Mouse (Mus musculus) testis, postnatal 10 days (tissue): ENCODE data around the gene Foxo6.

Source experiments
- DNase-seq: peaks from one replicate; pipeline ENCODE4 v3.0.0; 2021; ENCODE audit warnings: low spot score

Foxo6 gene

GRCm38 (mm10) chr4:120284187-120284586, 3.0 kb downstream of the Foxo6 start:
- DNase-seq, result no peak

- DNase-seq, result peak; percentile 88
Measured at GRCm38 (mm10) chr4:120283141-120283540, 4.0 kb downstream of the Foxo6 start.

DNA sequence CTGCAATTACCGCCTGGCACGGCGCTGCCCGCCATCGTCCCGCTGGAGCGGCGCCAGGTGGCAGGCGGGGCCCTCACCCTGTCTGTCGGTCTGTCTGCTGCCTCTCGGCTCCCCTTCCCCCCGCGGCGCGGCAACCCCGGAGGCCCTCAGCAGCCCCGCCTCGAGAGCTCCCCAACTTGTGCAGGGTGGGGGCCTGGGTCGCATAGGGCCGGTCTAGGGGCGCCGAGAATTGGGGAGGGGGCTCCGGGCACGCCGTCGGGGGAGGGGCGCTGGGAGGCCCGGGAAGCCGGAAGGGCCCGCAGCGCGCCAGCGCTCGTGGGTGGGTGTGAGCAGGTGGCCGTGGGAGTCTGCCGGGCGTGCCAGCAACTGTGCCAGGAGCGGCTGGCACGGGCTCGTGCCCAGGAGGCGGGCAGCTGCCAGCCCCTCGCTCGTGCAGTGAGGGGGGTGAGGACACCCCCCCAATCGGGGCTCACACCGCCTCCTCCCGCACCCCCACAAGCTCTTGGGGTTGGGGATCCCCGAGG, 4.5 kb downstream of the Foxo6 start:
- peak; percentile 82 for DNase-seq

DNA sequence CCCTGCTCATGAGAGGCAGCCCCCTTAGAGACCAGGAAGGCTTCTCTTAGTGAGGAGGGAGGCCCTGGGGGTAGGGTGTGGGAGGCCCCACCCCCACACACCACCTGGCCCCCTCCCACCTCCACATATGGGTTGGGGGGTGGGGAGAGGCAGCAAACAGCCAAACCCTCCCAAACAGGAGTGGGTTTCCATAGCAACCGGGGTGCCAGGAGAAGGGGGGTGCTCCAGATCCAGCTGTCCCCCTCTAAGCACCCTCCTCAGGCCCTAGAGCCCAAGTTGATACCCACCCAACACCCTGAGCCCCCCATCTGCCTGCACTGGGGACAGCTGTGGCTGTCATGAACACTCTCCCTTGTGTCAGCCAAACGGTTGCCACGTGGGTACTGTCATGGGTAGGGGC, 6.1 kb downstream of the Foxo6 start:
- DNase-seq, result no peak

GRCm38 (mm10) chr4:120280432-120280831, 6.7 kb downstream of the Foxo6 start:
- no peak for DNase-seq

DNA sequence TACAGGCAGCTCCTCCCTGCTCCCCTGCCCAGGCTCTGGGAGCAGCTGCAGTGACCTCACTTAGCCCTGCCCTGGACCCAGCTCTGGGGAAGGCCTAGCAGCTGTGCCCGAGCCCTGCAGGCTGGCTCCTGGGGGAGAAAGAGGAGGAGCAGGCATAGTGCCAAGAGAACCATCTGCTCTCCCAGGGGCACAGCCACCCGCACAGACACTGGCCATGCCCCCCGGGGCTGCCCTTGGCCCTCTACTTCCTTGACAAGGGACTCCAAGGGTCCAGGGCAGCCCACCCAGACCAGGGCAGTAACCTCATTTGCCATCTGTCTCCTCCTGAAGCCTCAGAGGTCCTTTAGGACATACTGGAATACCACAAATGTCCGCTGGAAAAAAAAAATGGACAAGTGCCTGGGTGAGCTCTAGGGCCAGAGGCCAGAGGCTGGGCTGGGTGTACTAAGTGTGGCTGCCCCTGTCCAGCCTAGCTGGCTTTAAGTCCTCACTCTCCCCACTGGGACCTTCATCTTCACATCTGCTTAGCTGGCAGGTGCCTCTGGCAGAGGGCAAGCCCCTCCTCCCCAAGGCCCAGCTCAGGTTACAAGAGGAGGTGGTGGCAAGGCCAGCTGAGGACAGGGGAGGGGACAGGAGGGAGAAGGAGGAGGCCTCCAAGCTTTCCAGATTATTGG, 9.8 kb downstream of the Foxo6 start:
- peak; percentile 64 for DNase-seq

DNA sequence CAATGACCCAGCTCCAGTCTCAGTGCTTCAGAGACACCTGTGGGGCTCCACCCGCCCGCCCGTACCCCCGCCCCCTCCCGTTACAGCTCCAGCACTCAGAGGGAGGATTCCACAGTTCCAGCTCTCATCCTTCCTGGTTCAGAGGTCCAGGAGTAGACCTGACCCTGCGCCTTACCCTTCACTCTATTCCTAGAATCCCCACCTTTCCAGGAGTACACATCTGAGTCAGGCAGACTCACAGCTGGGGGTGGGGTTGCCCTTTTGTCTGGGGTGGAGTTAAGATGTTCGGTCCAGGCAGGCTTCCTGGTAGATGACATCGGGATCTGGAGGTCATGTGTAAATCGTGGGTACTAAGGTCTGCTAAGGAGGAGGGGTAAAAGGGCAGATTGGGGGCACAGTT, 11.7 kb downstream of the Foxo6 start:
- no peak for DNase-seq

DNA sequence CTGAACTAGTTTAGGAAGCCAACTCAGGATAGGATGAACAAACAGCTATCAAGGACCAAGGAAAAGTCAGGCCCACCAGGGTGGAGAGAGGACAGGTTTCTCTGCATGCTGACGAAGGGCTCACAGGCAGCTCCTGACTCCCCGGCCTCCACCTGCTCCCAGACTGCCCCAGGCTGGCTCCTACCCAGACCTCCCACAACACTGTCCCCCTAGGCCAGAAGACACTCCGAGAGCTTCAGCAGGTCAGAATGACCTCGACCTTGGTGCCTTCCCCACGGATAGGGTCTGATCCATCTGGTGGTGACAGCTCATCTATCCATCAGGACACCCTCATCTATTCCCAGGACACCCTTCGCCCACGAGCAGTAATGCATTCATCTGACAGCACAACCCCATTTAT, 13.6 kb downstream of the Foxo6 start:
- DNase-seq, result no peak

DNA sequence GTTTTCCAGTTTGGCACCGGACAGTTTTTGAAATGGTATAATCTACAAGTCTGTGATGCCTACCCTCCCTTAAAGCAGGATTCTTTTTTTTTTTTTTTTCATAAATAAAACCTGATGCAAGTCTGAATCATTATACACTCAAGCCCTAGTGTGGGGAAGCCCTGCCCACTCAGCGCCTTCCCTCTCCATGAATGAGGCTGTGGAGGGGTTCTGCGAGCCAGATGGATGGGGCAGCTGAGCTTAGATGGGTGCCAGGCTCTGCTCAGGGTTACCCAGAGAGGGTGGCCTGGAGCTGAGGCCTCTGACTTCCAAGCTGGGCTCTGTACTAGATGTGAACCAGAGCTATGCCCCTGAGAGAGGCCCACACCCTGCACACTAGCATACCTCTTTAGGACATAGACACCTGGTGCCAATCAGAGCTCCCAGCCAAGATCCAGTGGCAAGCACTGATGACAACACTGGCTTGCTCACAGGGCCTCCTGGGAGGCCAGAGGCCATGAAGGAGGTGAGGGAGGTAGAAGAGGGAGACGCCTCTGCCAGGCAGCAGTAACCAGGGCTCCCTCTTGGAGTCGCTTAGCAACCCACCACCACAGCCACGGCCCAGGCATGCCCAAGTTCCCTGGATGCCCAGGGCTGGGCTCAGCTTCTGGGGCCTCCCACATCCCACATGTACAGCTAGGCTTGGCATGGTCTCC, 15.1 kb downstream of the Foxo6 start:
- no peak for DNase-seq

DNA sequence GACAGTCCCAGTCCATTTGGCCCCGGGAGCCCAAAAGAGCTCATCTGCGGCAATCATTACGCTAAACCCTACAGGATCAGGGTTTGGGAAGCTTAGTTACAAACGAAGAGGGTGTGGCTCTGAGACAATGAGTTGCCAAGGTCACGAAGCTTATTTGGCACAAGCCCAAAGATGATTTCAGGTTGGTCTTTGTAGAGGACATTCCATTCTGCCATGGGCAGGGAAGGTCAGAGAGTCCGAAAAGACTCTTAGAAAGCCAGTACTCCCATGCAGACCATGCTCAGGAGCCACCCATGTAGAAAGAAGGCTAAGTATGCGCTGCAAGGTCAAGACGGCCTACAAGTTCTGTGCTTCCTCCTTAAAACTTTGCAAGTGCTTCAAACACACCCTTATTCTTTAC, 15.9 kb downstream of the Foxo6 start:
- DNase-seq, result no peak

GRCm38 (mm10) chr4:120270937-120271199, 16.3 kb downstream of the Foxo6 start:
- DNase-seq, result peak; percentile 72

- no peak for DNase-seq
Measured at GRCm38 (mm10) chr4:120270148-120270936, 16.8 kb downstream of the Foxo6 start.

DNA sequence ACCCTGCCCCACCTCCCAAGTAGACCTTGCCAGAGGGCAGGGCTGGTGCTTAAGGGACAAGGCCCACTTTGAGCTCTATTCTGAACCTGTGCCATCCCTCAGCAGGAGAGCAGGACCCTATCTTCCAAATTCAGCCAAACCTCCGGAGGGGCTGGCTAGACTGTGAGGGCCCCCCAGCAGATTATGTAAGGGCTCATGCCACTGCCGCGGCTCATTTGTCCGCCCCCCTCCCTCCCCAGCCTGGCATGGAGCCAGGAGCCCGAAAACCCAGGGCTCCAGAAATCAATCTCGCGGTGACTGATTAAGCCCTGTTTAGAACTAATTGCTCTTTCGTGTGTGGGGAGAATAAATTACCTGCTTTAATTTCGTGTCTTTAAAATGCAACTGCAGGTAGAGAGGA, 17.7 kb downstream of the Foxo6 start:
- DNase-seq, result peak; percentile 67

DNA sequence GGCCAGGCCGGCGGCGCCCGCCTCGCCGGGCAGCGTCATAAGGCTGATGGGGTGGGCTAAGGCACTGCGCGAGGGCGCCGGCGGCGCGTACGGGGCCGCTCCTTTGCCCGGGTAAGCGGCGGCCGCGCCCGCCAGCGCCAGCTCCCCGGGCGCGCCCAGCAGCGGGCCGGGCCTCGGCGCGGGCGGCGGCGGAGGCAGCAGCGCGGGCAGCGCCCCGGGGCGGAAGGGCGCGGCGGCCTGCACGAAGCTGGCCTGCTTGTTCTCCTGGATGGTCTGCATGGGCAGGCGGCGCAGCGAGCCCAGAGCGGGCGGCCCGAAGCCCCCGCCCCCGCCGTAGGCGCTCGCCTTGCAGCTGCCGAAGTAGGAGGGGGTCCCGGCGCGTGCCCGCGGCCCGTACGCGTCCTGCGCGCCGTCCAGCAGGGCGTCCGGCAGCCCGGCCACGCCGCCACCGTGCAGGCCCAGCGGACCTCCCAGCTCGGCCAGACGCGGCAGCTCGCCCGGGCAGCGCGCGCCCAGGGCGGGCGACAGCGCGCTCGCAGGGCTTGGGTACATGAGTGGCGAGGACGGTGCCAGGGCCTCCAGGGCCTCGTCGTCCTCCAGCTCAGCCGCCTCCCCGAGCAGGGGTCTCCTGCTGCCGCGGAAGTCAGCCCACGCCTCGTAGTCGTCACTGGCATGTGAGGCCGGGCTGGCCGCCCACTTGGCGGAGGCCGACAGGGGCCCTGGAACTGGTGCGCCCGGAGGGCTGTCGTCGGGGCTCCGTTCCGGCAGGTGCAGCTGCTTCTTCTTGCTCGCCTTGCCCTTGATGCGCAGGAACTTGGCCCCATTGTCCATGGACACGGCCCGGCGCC, 18.7 kb downstream of the Foxo6 start:
- DNase-seq, result peak; percentile 59

DNA sequence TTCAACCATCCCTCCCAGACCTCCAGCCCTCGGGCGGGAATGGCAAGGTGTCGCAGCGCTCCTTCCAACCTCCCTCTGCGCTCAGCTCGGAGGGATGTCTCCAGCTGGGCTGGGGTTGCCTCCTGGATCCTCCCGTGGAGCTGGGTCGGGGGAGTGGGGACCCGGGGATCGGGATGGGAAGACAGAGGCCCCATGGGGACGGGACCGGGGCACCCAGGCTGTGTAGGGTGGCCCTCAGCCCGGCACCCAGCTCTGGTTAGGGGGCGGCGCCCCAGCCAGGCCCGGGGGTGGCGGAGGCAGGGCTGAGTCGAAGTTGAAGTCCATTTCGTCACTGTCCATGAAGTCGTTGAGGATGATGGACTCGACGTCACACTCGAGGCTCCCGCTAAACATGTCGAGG, 19.5 kb downstream of the Foxo6 start:
- DNase-seq, result peak; percentile 53

GRCm38 (mm10) chr4:120267136-120267535, 20.0 kb downstream of the Foxo6 start:
- no peak for DNase-seq

GRCm38 (mm10) chr4:120264105-120264504, 23.0 kb downstream of the Foxo6 start:
- DNase-seq, result no peak

GRCm38 (mm10) chr4:120262726-120263125, 24.4 kb downstream of the Foxo6 start:
- no peak for DNase-seq

DNA sequence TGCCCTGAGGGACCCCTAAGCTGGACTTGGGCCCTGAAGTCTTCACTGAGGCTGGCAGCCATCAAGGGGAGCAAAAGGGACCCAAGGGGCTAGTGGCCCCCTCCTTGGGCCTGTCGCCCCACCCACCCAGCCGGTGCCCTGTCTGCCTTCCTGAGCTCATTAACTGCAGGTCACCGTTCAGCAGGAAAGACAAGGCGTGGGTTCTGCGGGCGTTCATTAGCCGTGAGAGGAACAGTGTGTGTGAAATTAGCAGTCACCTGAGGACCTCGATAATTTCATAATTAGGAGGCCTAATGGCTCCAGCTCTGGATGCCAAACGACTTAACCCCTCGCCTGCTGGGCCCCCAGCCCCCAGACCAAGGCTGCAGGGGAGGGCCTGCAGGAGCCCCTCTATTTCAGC, 24.9 kb downstream of the Foxo6 start:
- no peak for DNase-seq

GRCm38 (mm10) chr4:120259356-120260181, 27.6 kb downstream of the Foxo6 start:
- DNase-seq, result no peak

DNA sequence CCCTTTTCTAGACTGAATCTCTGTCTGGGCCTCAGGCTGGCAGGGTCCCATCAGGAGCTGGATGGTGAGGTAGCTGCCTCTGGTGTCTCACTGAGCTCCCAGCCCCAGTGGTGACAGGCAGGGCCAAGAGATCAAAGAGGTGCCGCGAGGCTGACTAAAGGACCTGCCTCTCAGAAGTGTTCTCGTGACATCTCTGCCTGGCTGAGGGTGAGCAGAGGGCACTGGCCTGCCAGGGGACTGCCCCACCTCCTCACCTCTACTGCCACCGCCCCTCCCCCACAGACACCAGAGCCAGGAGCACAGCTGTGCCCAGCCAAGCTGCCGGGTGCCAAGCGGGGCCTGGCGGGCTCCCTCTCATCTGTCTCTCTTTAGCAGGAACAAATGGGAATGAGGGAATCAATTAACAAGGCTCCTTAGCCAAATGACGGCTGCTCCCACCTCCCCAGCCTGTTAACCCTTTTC, 38.3 kb downstream of the Foxo6 start:
- DNase-seq, result peak; percentile 77
